In the genomic region with DNA sequence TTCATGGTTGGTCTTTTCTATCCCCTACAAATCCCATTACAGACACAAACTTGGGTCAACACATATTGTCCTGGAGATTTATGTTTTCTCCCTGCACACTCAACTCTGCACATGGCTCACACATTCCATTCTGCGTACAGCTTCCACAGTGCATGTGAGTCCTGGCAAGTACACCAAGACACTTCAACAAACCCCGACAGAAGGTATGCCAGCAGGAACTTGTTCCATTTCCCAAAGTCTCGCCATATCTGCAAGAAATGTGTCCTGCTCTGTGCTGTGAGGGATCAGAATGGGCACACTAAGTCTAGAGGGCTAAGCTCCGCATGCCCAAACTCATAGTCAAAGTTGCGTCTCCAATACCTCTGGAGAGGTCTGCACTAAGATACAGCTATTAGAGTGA, we compare ENCODE assay signal across 21 mouse cellular contexts.
A peak's percentile ranks its signal among the peaks of the same experiment; 100 is the strongest.
DNase-seq lines count a peak whose midpoint lies in the region; ATAC-seq and TF ChIP-seq lines count a peak whose summit lies in the region.
"Had no signal": no experiment of that assay in that cellular context is flagged by ENCODE, and none has a peak within 500 bp of the region (broad histone marks: within the 10 kb centered on the region; RNA-seq: fewer than 3 reads in every experiment).

No protein-coding gene starts in this region.

- H3K4me2 ChIP-seq in forebrain, postnatal 0 days (ENCODE audit: low read depth): no peak overlapping the region
- H3K4me2 ChIP-seq: embryonic facial prominence, embryonic 15.5 days; forebrain, embryonic 15.5 days; heart, embryonic 13.5 days; hindbrain, embryonic 15.5 days had no signal

- H3K4me1 ChIP-seq in forebrain, postnatal 0 days (ENCODE audit: insufficient read depth): no peaks in the 10 kb centered on the region
- H3K4me1 ChIP-seq: embryonic facial prominence, embryonic 15.5 days; forebrain, embryonic 10.5 days; forebrain, embryonic 15.5 days; heart, embryonic 13.5 days; hindbrain, embryonic 15.5 days had no signal

- H3K27ac ChIP-seq in forebrain, postnatal 0 days (ENCODE audit: low read depth, low read length): no peak overlapping the region
- H3K27ac ChIP-seq: embryonic facial prominence, embryonic 15.5 days; forebrain, embryonic 10.5 days; forebrain, embryonic 15.5 days; heart, embryonic 13.5 days; hindbrain, embryonic 15.5 days had no signal

- ATAC-seq in forebrain, postnatal 0 days: no peak
- ATAC-seq: forebrain, embryonic 15.5 days; inflammation-experienced regulatory T-cells, adult 6 months; intestine, postnatal 0 days had no signal

- H3K9me3 ChIP-seq in forebrain, postnatal 0 days (ENCODE audit: low read length): no peaks in the 10 kb centered on the region
- H3K9me3 ChIP-seq: embryonic facial prominence, embryonic 15.5 days; forebrain, embryonic 10.5 days; forebrain, embryonic 15.5 days; heart, embryonic 13.5 days; hindbrain, embryonic 15.5 days had no signal

- no peak overlapping the region for H3K4me3 ChIP-seq in forebrain, postnatal 0 days (ENCODE audit: low read depth, low read length)
- H3K4me3 ChIP-seq: embryonic facial prominence, embryonic 15.5 days; erythroblast, embryonic 14.5 days; forebrain, embryonic 10.5 days; forebrain, embryonic 15.5 days; heart, embryonic 13.5 days; hindbrain, embryonic 15.5 days had no signal

- 73% methylated on average over 5 of the region's 5 CpGs for WGBS in forebrain, postnatal 0 days

- no peaks in the 10 kb centered on the region for H3K36me3 ChIP-seq in forebrain, postnatal 0 days (ENCODE audit: insufficient read depth)
- H3K36me3 ChIP-seq: embryonic facial prominence, embryonic 15.5 days; forebrain, embryonic 10.5 days; forebrain, embryonic 15.5 days; heart, embryonic 13.5 days; hindbrain, embryonic 15.5 days had no signal

- no peak overlapping the region for H3K9ac ChIP-seq in forebrain, postnatal 0 days
- H3K9ac ChIP-seq: embryonic facial prominence, embryonic 15.5 days; forebrain, embryonic 15.5 days; heart, embryonic 13.5 days; hindbrain, embryonic 15.5 days had no signal

- peak; percentile 93 for DNase-seq in brain, adult 2 months (ENCODE audit: low read depth, low spot score)
- peak; percentile 66 for DNase-seq in cerebellum, adult 11 months
- DNase-seq in cerebellum, adult 8-10 months: peak; percentile 60
- peak; percentile 42 to 86 for DNase-seq in cerebellum, postnatal 14 days
- DNase-seq in frontal cortex, postnatal 25 days (ENCODE audit: low spot score in 2 of 2): no peak
- DNase-seq in thymus, postnatal 14 days: no peak
- DNase-seq in forebrain, postnatal 0 days: no peak
- DNase-seq: adrenal gland, adult 2 months; adrenal gland, postnatal 25 days; embryo, embryonic 11 days; gastrocnemius, postnatal 14 days; heart, postnatal 36 days; kidney, adult 8-10 months had no signal

- no peak for TF ChIP-seq CTCF in forebrain, postnatal 0 days (IDR thresholded peaks at IDR 0.05; ENCODE audit: low read depth)

- H3K27me3 ChIP-seq in forebrain, postnatal 0 days (ENCODE audit: insufficient read depth, low read length): no peaks in the 10 kb centered on the region
- H3K27me3 ChIP-seq: embryonic facial prominence, embryonic 15.5 days; forebrain, embryonic 15.5 days; heart, embryonic 13.5 days; hindbrain, embryonic 15.5 days had no signal

Comparison
In these comparisons a context has a peak if more than half of its experiments do, and no peak if none do; other contexts are left out.
1. DNase-seq: peak in brain, adult 2 months (single experiment), cerebellum, adult 11 months (single experiment), cerebellum, adult 8-10 months (single experiment) and cerebellum, postnatal 14 days (2 of 2); none in frontal cortex, postnatal 25 days (0 of 2), thymus, postnatal 14 days (single experiment) and forebrain, postnatal 0 days (single experiment).